In the genomic region with DNA sequence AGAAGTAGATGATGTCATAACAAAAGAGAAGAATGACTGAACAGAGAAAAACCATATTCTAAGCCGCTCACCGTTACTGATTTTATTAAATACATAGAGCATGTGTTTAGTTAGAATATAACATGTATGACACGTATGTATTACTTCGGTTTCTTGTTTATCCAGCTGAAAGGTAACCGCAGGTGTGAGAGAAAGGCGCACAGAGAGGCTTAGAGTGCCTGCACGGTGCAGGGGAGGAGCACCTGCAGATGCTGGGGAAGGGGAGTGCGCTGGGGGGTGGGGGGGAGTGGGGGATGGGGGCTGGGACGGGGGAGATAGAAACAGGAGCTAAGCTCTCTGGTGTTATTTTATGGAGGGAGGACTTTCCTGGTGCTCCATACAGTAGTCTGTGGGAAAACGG, we compare ENCODE assay signal across 9 mouse cellular contexts.
DNase-seq lines count a peak whose midpoint lies in the region; ATAC-seq and TF ChIP-seq lines count a peak whose summit lies in the region.
"Had no signal": no experiment of that assay in that cellular context is flagged by ENCODE, and none has a peak within 500 bp of the region (broad histone marks: within the 10 kb centered on the region; RNA-seq: fewer than 3 reads in every experiment).

No protein-coding gene starts in this region.

- H3K4me2 ChIP-seq in heart, embryonic 12.5 days: peak overlapping the region; percentile 70
- H3K4me2 ChIP-seq in hindbrain, embryonic 11.5 days (replicated peaks; ENCODE audit: low read depth, low read length): peak overlapping the region; percentile 34
- H3K4me2 ChIP-seq in midbrain, embryonic 12.5 days (replicated peaks): peak overlapping the region; percentile 64
- H3K4me2 ChIP-seq in liver, embryonic 11.5 days: no peak overlapping the region; the same call in 1 of the 2 replicates

- H3K9ac ChIP-seq in heart, embryonic 12.5 days: no peak overlapping the region
- no peak overlapping the region for H3K9ac ChIP-seq in hindbrain, embryonic 11.5 days (ENCODE audit: low read depth, low read length)
- no peak overlapping the region for H3K9ac ChIP-seq in midbrain, embryonic 12.5 days (replicated peaks)
- H3K9ac ChIP-seq in liver, embryonic 11.5 days (ENCODE audit: low read depth, low read length): no peak overlapping the region

- no peak overlapping the region for H3K27ac ChIP-seq in heart, embryonic 12.5 days (ENCODE audit: poor library complexity, severe bottlenecking)
- no peak overlapping the region for H3K27ac ChIP-seq in hindbrain, embryonic 11.5 days (ENCODE audit: low read depth, low read length)
- no peak overlapping the region for H3K27ac ChIP-seq in midbrain, embryonic 12.5 days (replicated peaks)
- H3K27ac ChIP-seq in liver, embryonic 11.5 days (ENCODE audit: low read depth, low read length): no peak overlapping the region

- H3K4me3 ChIP-seq in heart, embryonic 12.5 days: peak overlapping the region; percentile 24
- no peak overlapping the region for H3K4me3 ChIP-seq in hindbrain, embryonic 11.5 days (ENCODE audit: low read depth, low read length)
- H3K4me3 ChIP-seq in midbrain, embryonic 12.5 days: peak overlapping the region; percentile 25
- H3K4me3 ChIP-seq in liver, embryonic 11.5 days (ENCODE audit: low read depth, low read length): no peak overlapping the region

- no peak for ATAC-seq in heart, embryonic 12.5 days (ENCODE audit: insufficient number of reproducible peaks, low FRiP score)
- ATAC-seq in hindbrain, embryonic 11.5 days (ENCODE audit: low FRiP score): peak; percentile 18; the same call in 1 of the 2 replicates
- ATAC-seq in midbrain, embryonic 12.5 days (ENCODE audit: low FRiP score, low read depth): peak; percentile 28; the same call in 1 of the 2 replicates
- no peak for ATAC-seq in liver, embryonic 11.5 days (replicated peaks; ENCODE audit: low FRiP score)

- H3K9me3 ChIP-seq in heart, embryonic 12.5 days (replicated peaks): no peaks in the 10 kb centered on the region
- H3K9me3 ChIP-seq in hindbrain, embryonic 11.5 days (ENCODE audit: control insufficient read depth, low read length): no peaks in the 10 kb centered on the region
- no peaks in the 10 kb centered on the region for H3K9me3 ChIP-seq in midbrain, embryonic 12.5 days
- H3K9me3 ChIP-seq in liver, embryonic 11.5 days (ENCODE audit: control insufficient read depth, low read length): no peaks in the 10 kb centered on the region

- H3K27me3 ChIP-seq in heart, embryonic 12.5 days (replicated peaks): peaks cover 19% of the 10 kb centered on the region
- H3K27me3 ChIP-seq in hindbrain, embryonic 11.5 days (ENCODE audit: control insufficient read depth, insufficient read depth, low read length): peaks cover 9% of the 10 kb centered on the region; the same call in 1 of the 2 replicates
- H3K27me3 ChIP-seq in midbrain, embryonic 12.5 days: peaks cover 15% of the 10 kb centered on the region
- peaks cover 25% of the 10 kb centered on the region for H3K27me3 ChIP-seq in liver, embryonic 11.5 days (replicated peaks; ENCODE audit: control insufficient read depth, insufficient read depth, low read length)

- peaks cover 17% of the 10 kb centered on the region for H3K4me1 ChIP-seq in heart, embryonic 12.5 days (replicated peaks)
- H3K4me1 ChIP-seq in hindbrain, embryonic 11.5 days (replicated peaks; ENCODE audit: control insufficient read depth, insufficient read depth, low read length): peaks cover 3% of the 10 kb centered on the region; the same call in 1 of the 2 replicates
- peaks cover 19% of the 10 kb centered on the region for H3K4me1 ChIP-seq in midbrain, embryonic 12.5 days
- H3K4me1 ChIP-seq in liver, embryonic 11.5 days (replicated peaks; ENCODE audit: control insufficient read depth, insufficient read depth, low read length): peaks cover 6% of the 10 kb centered on the region; the same call in 1 of the 2 replicates

- TF ChIP-seq POLR2A in brain, embryonic 14.5 days (IDR thresholded peaks at IDR 0.05; ENCODE audit: borderline replicate concordance, extremely low read depth, insufficient read depth, insufficient read length, poor library complexity, severe bottlenecking): no peak

- TF ChIP-seq CTCF in brain, embryonic 14.5 days (IDR thresholded peaks at IDR 0.05; ENCODE audit: borderline replicate concordance, extremely low read depth, insufficient read depth, insufficient read length): no peak

- no peak for DNase-seq in heart, adult 18-20 months
- peak; percentile 45 for DNase-seq in brain, embryonic 14.5 days (ENCODE audit: low read depth)
- DNase-seq in hindbrain, embryonic 11.5 days (ENCODE audit: low spot score): no peak
- no peak for DNase-seq in liver, embryonic 11.5 days (ENCODE audit: low spot score)
- no peak for DNase-seq in gastrocnemius, adult 8-10 months (ENCODE audit: low spot score in 2 of 2)
- DNase-seq in cerebellum, adult 9-10 months: no peak
- DNase-seq: layer of hippocampus, postnatal 36 days had no signal

- WGBS in heart, embryonic 12.5 days: 26% methylated on average over 10 of the region's 10 CpGs
- WGBS in hindbrain, embryonic 11.5 days: 23% methylated on average over 10 of the region's 10 CpGs
- WGBS in midbrain, embryonic 12.5 days: 20% methylated on average over 10 of the region's 10 CpGs
- 29% methylated on average over 10 of the region's 10 CpGs for WGBS in liver, embryonic 11.5 days

- H3K36me3 ChIP-seq in heart, embryonic 12.5 days: no peaks in the 10 kb centered on the region
- no peaks in the 10 kb centered on the region for H3K36me3 ChIP-seq in hindbrain, embryonic 11.5 days (ENCODE audit: control insufficient read depth, insufficient read depth, low read length)
- H3K36me3 ChIP-seq in midbrain, embryonic 12.5 days: no peaks in the 10 kb centered on the region
- H3K36me3 ChIP-seq in liver, embryonic 11.5 days (ENCODE audit: control insufficient read depth, insufficient read depth, low read length): no peaks in the 10 kb centered on the region

Comparison
In these comparisons a context has a peak if more than half of its experiments do, and no peak if none do; other contexts are left out.
1. ATAC-seq: peak in hindbrain, embryonic 11.5 days (single experiment) and midbrain, embryonic 12.5 days (single experiment); none in heart, embryonic 12.5 days (single experiment) and liver, embryonic 11.5 days (single experiment).
2. H3K4me3 ChIP-seq: peak in heart, embryonic 12.5 days (single experiment) and midbrain, embryonic 12.5 days (single experiment); none in hindbrain, embryonic 11.5 days (single experiment) and liver, embryonic 11.5 days (single experiment).